Mouse (Mus musculus) ES-E14 (cell line): ENCODE measurements around the gene Tead1. TPM values are rescaled to one million over a fixed set of nuclear protein-coding genes. Genes with fewer than 3 reads are reported as not detected.

Experiments used
- DNase-seq: peaks from one replicate; pipeline ENCODE4 v3.0.0-alpha.2; 2013; ENCODE audit warnings: low read depth, low spot score
- H3K27ac ChIP-seq: 2 replicates; pipeline ENCODE4 v1.5.1; 2012; ENCODE audit warnings: low read depth, mild to moderate bottlenecking, low read length, moderate library complexity, mixed read lengths; ENCODE audit not compliant: poor library complexity, insufficient read depth, severe bottlenecking
- H3K36me3 ChIP-seq: 2 replicates; pipeline ENCODE4 v1.6.1; 2012; ENCODE audit warnings: mild to moderate bottlenecking, low read length, moderate library complexity, mixed read lengths; ENCODE audit not compliant: control insufficient read depth, poor library complexity, insufficient read depth, severe bottlenecking
- H3K4me1 ChIP-seq, 2 experiments: fragments of 150-350 bp in 1 of 2; sonication (generic) in 1 of 2; 2 replicates each; pipeline ENCODE4 v1.6.1; 2012; ENCODE audit warnings: low read length in 2 of 2, mild to moderate bottlenecking in 1 of 2, mixed read lengths in 1 of 2; ENCODE audit not compliant: control insufficient read depth in 2 of 2, insufficient read depth in 2 of 2, poor library complexity in 1 of 2
- H3K4me3 ChIP-seq, 2 experiments: fragments of 150-350 bp in 1 of 2; sonication (generic) in 1 of 2; 2 replicates each; pipeline ENCODE4 v1.5.1; 2012; ENCODE audit warnings: low read length in 2 of 2, low read depth in 1 of 2, mild to moderate bottlenecking in 1 of 2, mixed read lengths in 1 of 2; ENCODE audit not compliant: insufficient read depth in 1 of 2, poor library complexity in 1 of 2, severe bottlenecking in 1 of 2
- H3K9ac ChIP-seq: 2 replicates; pipeline ENCODE4 v1.6.1; 2012; ENCODE audit warnings: low read depth, mild to moderate bottlenecking, low read length, mixed read lengths; ENCODE audit not compliant: poor library complexity, insufficient read depth, severe bottlenecking
- H3K9me3 ChIP-seq: fragments of 150-350 bp; sonication (generic); 2 replicates; pipeline ENCODE4 v1.6.1; 2012; ENCODE audit warnings: low read depth, mild to moderate bottlenecking, low read length; ENCODE audit not compliant: control insufficient read depth, insufficient read depth
- CHD2 ChIP-seq: IDR thresholded peaks from 2 replicates; pipeline ENCODE4 v1.6.1; 2014; ENCODE audit warnings: mild to moderate bottlenecking, low read depth, low read length, inconsistent platforms
- HCFC1 ChIP-seq: IDR thresholded peaks from 2 replicates; pipeline ENCODE4 v1.6.1; 2012; ENCODE audit warnings: low read length, inconsistent platforms, borderline replicate concordance; ENCODE audit not compliant: insufficient read depth
- MAFK ChIP-seq: IDR thresholded peaks from 2 replicates; pipeline ENCODE4 v1.6.1; 2014; ENCODE audit warnings: mild to moderate bottlenecking, low read depth, low read length, inconsistent platforms; ENCODE audit not compliant: insufficient read depth
- ZC3H11A ChIP-seq: IDR thresholded peaks from 2 replicates; pipeline ENCODE4 v1.6.1; 2012; ENCODE audit warnings: low read depth, mild to moderate bottlenecking, inconsistent platforms, low read length, borderline replicate concordance
- ZNF384 ChIP-seq: IDR thresholded peaks from 2 replicates; pipeline ENCODE4 v1.6.1; 2012; ENCODE audit warnings: low read depth, low read length, inconsistent platforms
- in situ Hi-C, 2 experiments: fragments of 600-800 bp; cut with MboI; formaldehyde crosslinking; loops; one replicate each; pipeline ENCODE4 v1.15.1; 2025; ENCODE audit warnings: low sequenced_read_pairs in 2 of 2, inconsistent platforms in 1 of 2; ENCODE audit not compliant: unreplicated experiment in 2 of 2
- total RNA-seq: library from RNA; depleted of rRNA; stranded (reverse); fragments of 300-350 nt; gene quantifications from 2 replicates; pipeline ENCODE4 v1.2.3, GENCODE M21; 2012

Tead1 gene
- total RNA-seq, 1 experiment, result 90.5 TPM

DNA sequence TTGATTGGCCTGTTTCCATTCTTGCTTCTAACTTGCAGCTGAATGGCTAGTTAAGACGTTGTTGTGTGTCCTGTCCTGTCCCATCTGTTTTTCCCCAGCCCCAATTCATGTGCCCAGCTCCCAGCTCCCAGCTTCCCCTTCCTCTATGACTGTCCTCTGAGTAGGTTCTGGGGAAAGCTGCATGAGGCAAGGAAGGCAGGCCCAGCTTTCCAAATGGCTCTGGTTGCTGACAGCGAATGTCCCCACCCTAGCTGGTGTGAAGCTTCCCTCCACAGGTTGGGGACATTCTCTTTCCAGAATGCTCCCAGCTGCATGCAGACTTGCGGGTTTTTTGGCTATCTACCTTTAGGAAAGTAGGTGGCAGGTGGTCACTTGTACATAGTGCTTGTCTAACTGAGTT is 81.2 kb downstream of the Tead1 start:
- DNase-seq, result no peak
- peaks cover 3 to 14% of the 10 kb centered on the region in 2 experiments; a peak in 2 of 4 replicates for H3K4me1 ChIP-seq
- peaks cover 13% of the 10 kb centered on the region; the same call in 1 of the 2 replicates for H3K36me3 ChIP-seq
- no peak overlapping the region for H3K9ac ChIP-seq
- no peak for TF ChIP-seq ZNF384
- TF ChIP-seq CHD2, result no peak
- in situ Hi-C loops, result no loop called here
- H3K9me3 ChIP-seq, result no peaks in the 10 kb centered on the region
- no peak overlapping the region for H3K4me3 ChIP-seq
- H3K27ac ChIP-seq, result no peak overlapping the region

DNA sequence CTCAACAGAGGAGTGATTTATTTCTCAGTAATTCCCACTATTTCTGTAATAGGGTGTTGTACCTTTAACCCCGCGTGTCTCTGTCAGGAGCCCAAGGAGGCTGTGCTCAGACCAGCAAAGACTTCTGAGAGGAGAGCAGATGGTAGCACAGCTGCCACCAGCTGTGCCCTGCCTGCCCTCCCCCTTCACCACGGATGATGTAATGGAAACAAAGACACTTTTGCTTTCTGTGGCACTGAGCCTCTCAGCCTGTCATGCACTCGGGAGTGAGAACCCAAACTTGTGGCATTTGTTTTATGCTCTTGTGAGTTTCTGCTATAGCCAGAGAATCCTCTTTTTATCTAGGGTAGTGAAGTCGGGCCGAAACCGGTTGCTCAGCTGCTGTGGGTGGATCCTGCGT is 81.7 kb downstream of the Tead1 start:
- H3K4me3 ChIP-seq, result no peak overlapping the region
- no peak for DNase-seq

GRCm38 (mm10) chr7:112762870-112763269 is 83.8 kb downstream of the Tead1 start:
- H3K9ac ChIP-seq, result no peak overlapping the region
- no peak for DNase-seq
- no peak overlapping the region for H3K4me3 ChIP-seq
- H3K27ac ChIP-seq, result no peak overlapping the region
- peaks cover 3 to 13% of the 10 kb centered on the region in 2 experiments; a peak in 3 of 4 replicates for H3K4me1 ChIP-seq
- no peaks in the 10 kb centered on the region for H3K9me3 ChIP-seq
- TF ChIP-seq HCFC1, result no peak
- TF ChIP-seq ZC3H11A, result no peak
- no peak for TF ChIP-seq CHD2
- no peak for TF ChIP-seq ZNF384
- TF ChIP-seq MAFK, result no peak
- in situ Hi-C loops, result no loop called here
- peaks cover 13% of the 10 kb centered on the region; the same call in 1 of the 2 replicates for H3K36me3 ChIP-seq

More for the DNA sequence above, 81.7 kb downstream of the Tead1 start:
- TF ChIP-seq CHD2 (no peak), MAFK (no peak), ZC3H11A (no peak), ZNF384 (no peak), HCFC1 (no peak)
- peaks cover 3 to 14% of the 10 kb centered on the region in 2 experiments; a peak in 2 of 4 replicates for H3K4me1 ChIP-seq
- in situ Hi-C loops, result no loop called here
- no peak overlapping the region for H3K9ac ChIP-seq
- H3K9me3 ChIP-seq, result no peaks in the 10 kb centered on the region
- peaks cover 13% of the 10 kb centered on the region; the same call in 1 of the 2 replicates for H3K36me3 ChIP-seq
- no peak overlapping the region for H3K27ac ChIP-seq

DNA sequence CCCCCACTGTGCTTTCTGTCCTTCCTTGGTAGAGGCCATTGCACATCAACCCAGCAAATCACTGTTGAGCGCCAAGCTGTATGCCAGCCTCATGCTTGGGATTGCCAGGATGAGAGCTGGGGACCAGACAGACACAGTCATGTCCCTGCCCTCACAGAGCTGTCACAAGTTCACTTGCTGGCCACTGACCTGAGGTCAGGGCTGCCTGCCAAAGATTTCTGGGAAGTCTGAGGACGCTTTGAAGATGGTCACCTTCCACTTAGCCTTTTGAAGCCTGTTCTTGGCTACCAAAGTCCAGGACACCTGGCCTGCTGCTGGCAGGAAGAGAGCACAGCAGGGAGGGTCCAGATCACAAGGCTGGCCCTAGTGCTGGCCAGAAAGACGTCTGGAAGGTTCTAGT is 84.4 kb downstream of the Tead1 start:
- no peak for DNase-seq
- peaks cover 3 to 10% of the 10 kb centered on the region in 2 experiments; a peak in 3 of 4 replicates for H3K4me1 ChIP-seq
- in situ Hi-C loops, result no loop called here

DNA sequence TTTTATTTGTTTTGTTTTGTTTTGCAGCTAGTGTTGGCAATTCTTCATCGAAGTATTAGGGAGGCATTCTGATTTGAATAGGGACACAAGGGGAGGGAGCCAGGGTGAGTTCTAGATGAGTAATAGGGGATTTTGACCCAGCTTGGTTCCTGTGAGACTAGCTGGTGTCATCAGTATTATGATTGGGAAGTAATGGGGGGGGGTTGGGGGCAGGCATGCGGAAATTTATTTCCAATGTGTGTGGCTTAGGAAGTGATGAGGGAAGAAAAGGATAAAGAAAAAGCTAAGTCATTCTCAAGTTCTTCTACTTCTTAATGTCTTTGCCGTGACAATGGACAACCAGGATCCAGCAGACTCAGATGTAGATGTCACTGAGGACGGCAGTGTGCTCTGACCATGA is 85.8 kb downstream of the Tead1 start:
- TF ChIP-seq ZNF384 (no peak), CHD2 (no peak), HCFC1 (no peak), MAFK (no peak), ZC3H11A (no peak)
- H3K4me1 ChIP-seq, result peaks cover 2 to 15% of the 10 kb centered on the region in 2 experiments
- H3K9ac ChIP-seq, result no peak overlapping the region
- no peaks in the 10 kb centered on the region for H3K9me3 ChIP-seq
- H3K36me3 ChIP-seq, result peaks cover 8% of the 10 kb centered on the region; the same call in 1 of the 2 replicates
- in situ Hi-C loops, result no loop called here
- no peak for DNase-seq
- no peak overlapping the region for H3K27ac ChIP-seq
- no peak overlapping the region for H3K4me3 ChIP-seq

More for the DNA sequence above, 84.4 kb downstream of the Tead1 start:
- Histone ChIP-seq H3K36me3 (peaks cover 12% of the 10 kb centered on the region; the same call in 1 of the 2 replicates), H3K9me3 (no peaks in the 10 kb centered on the region), H3K27ac (no peak overlapping the region), H3K4me3 (no peak overlapping the region), H3K9ac (no peak overlapping the region)
- TF ChIP-seq ZNF384 (no peak), ZC3H11A (no peak), HCFC1 (no peak), CHD2 (no peak), MAFK (no peak)
